Mouse (Mus musculus): ENCODE results near the gene Olfr1451. TPM values are rescaled to one million over a fixed set of nuclear protein-coding genes. Genes with fewer than 3 reads are reported as not detected.

Gene Olfr1451
- not detected in 2 replicates for polyA plus RNA-seq (2012; rRNA removed)

DNA sequence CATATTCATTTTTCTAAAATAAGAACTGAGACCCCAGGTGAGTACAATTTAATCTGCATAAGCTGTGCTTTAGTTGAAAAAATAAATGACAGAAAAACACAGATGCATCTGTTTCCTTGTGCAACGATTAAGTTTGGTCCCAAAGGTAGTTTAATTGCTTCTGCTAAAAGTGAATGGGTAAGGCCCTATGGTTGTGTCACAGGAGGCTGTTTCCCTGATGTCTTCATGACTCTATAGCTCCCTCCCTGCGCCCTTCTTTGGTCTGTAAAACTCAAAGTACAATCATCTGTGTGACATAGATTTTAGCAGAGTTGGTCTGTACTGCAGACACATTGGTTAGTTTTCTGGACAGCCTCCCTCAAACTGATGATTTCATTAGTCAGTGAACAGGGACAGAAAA is at the start of gene Olfr1451:
Gene Olfr1451, plus strand, starts transcription at position 301 of the 400 bp plus-strand sequence.

DNA sequence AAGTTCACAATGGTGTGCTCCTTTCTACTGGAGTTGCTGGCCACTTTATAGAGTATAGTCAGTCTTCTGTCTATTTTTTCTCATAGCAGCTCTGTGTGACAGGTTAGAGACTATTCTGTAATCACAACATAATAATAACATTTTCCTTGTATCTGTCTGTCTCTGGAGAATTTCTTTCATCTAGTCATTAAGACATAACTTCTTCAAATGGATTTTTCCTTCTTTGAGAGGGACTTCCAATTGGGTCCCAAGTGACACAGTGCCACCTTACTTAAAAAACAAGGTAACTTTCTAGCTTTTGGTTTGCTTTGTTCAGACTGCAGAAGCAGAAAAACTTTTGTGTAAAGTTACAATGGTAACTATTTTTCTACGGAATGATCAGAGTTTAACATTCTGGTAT is 44.9 kb upstream of the Olfr1451 start, which contains the start of gene Olfr1450:
Gene Olfr1450, plus strand, starts transcription at position 301 of the 400 bp plus-strand sequence.

GRCm38 (mm10) chr19:13028227-13028626 is 33.4 kb downstream of the Olfr1451 start, which contains the start of gene Olfr1453:
Olfr1453 (minus strand) TSS chr19:13028327.

Other genes with a start within 250 kb of the Olfr1451 start
- 2.0 and 2.3 TPM in 2 replicates for gene Cntf, start 229.4 kb upstream of the Olfr1451 start, polyA plus RNA-seq (2012; rRNA removed)
- gene Zfp91, start 198.9 kb upstream of the Olfr1451 start, polyA plus RNA-seq (2012; rRNA removed): 34.7 and 36.6 TPM in 2 replicates
- gene Lpxn, start 198.8 kb upstream of the Olfr1451 start, polyA plus RNA-seq (2012; rRNA removed): 1.1 TPM in 2 replicates
- not detected in 2 replicates for gene Gm5244, start 148.3 kb upstream of the Olfr1451 start, polyA plus RNA-seq (2012; rRNA removed)
- gene Olfr1444, start 137.7 kb upstream of the Olfr1451 start, polyA plus RNA-seq (2012; rRNA removed): not detected in 2 replicates
- not detected in 2 replicates for gene Olfr1445, start 111.2 kb upstream of the Olfr1451 start, polyA plus RNA-seq (2012; rRNA removed)
- gene Olfr1446, start 101.5 kb upstream of the Olfr1451 start, polyA plus RNA-seq (2012; rRNA removed): not detected in 2 replicates
- not detected in 2 replicates for gene Olfr1447, start 91.3 kb upstream of the Olfr1451 start, polyA plus RNA-seq (2012; rRNA removed)
- gene Olfr1448, start 70.6 kb upstream of the Olfr1451 start, polyA plus RNA-seq (2012; rRNA removed): not detected in 2 replicates
- gene Olfr1449, start 64.2 kb upstream of the Olfr1451 start, polyA plus RNA-seq (2012; rRNA removed): not detected in 2 replicates
- gene Olfr1450, start 44.8 kb upstream of the Olfr1451 start, polyA plus RNA-seq (2012; rRNA removed): not detected in 2 replicates
- gene Olfr1453, start 33.3 kb downstream of the Olfr1451 start, polyA plus RNA-seq (2012; rRNA removed): not detected in 2 replicates
- not detected in 2 replicates for gene Olfr1454, start 65.6 kb downstream of the Olfr1451 start, polyA plus RNA-seq (2012; rRNA removed)
- not detected in 2 replicates for gene Olfr1457, start 102.9 kb downstream of the Olfr1451 start, polyA plus RNA-seq (2012; rRNA removed)
- gene Olfr1458, start 111.8 kb downstream of the Olfr1451 start, polyA plus RNA-seq (2012; rRNA removed): not detected in 2 replicates
- gene Olfr1459, start 154.5 kb downstream of the Olfr1451 start, polyA plus RNA-seq (2012; rRNA removed): not detected in 2 replicates
- gene Olfr1461, start 168.0 kb downstream of the Olfr1451 start, polyA plus RNA-seq (2012; rRNA removed): not detected in 2 replicates
- gene Olfr1462, start 190.7 kb downstream of the Olfr1451 start, polyA plus RNA-seq (2012; rRNA removed): not detected in 2 replicates
- gene Olfr1463, start 236.3 kb downstream of the Olfr1451 start, polyA plus RNA-seq (2012; rRNA removed): not detected in 2 replicates

Data from central nervous system, embryonic 18 days (tissue).